Mouse (Mus musculus) erythroblast, embryonic 14.5 days (primary cell): ENCODE results near the gene Tmem255a. TPM values are rescaled to one million over a fixed set of nuclear protein-coding genes. Genes with fewer than 3 reads are reported as not detected.
A peak's percentile ranks its signal among the peaks of the same experiment; 100 is the strongest.

Source experiments
- H3K27me3 ChIP-seq: 2 replicates; pipeline ENCODE4 v1.6.1; 2012; ENCODE audit warnings: inconsistent platforms; ENCODE audit not compliant: control insufficient read depth
- H3K36me3 ChIP-seq: 2 replicates; pipeline ENCODE4 v1.6.1; 2012; ENCODE audit warnings: mild to moderate bottlenecking, inconsistent platforms; ENCODE audit not compliant: control insufficient read depth
- H3K4me1 ChIP-seq: 2 replicates; pipeline ENCODE4 v1.6.1; 2012; ENCODE audit warnings: inconsistent platforms; ENCODE audit not compliant: control insufficient read depth
- H3K4me3 ChIP-seq: replicated peaks from 2 replicates; pipeline ENCODE3; 2012; ENCODE audit warnings: moderate library complexity, mild to moderate bottlenecking, inconsistent platforms
- H3K9me3 ChIP-seq: 2 replicates; pipeline ENCODE4 v1.6.1; 2012; ENCODE audit warnings: low read length, inconsistent platforms, mixed read lengths; ENCODE audit not compliant: control insufficient read depth
- GATA1 ChIP-seq: IDR thresholded peaks from 2 replicates; pipeline ENCODE4 v1.6.1; 2012; ENCODE audit warnings: low read length, inconsistent platforms, mixed read lengths
- TAL1 ChIP-seq: IDR thresholded peaks from 3 replicates; pipeline ENCODE4 v1.6.1; 2012; ENCODE audit warnings: low read length, inconsistent platforms, mixed read lengths
- polyA plus RNA-seq: library from polyadenylated mRNA; stranded (reverse); fragments of >175 nt; gene quantifications from 2 replicates; pipeline ENCODE4 v1.2.3, GENCODE M21; 2012

Tmem255a gene
- polyA plus RNA-seq, 1 experiment, result not detected

DNA sequence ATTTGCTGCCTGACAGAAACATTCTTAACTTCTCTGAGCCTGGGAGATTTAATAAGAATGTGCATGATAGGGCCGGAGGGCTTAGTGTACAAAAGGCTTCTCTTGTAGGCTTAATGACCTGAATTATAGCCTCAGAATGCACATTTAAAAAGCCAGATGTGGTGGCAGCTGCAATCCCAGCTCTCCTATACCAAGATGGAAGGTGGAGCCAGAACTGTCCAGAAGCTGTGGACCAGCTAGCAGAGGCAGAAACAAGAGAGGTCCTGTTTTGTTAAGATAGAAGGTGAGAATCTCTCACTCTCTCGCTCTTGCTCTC lies 34.6 kb downstream of the Tmem255a start:
- Histone ChIP-seq H3K9me3 (no peaks in the 10 kb centered on the region), H3K4me1 (no peaks in the 10 kb centered on the region), H3K27me3 (no peaks in the 10 kb centered on the region), H3K36me3 (no peaks in the 10 kb centered on the region), H3K4me3 (no peak overlapping the region)
- TF ChIP-seq TAL1 (no peak), GATA1 (no peak)

DNA sequence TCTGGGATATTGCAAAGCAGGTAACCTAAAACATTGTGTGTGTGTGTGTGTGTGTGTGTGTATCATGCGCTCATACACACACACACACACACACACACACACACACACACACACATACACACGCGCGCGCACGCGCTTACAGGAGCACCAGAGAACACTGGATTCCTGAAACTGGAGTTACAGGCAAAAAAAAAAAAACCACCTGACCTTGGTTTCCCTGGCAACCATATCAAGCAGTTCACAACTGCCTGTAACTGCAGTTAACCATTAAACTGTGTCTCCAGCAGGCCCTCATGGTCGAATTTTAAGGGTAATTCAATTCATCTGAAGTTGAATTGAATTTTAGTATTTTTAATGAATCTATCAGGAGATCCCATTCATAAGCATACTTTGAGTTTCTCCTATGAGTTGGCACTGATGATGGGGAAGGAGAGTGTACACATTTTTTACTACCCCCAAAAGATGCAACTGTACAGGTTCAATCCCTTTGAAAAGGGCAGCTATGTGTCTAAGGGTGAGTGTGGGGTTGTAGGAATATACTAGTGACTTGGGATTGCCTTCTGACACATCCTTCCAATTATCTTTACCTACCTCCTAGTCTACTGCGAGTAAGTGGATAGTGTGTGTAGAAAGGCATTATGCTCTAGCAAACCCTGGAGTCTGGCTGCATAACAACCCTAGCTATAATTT lies 35.1 kb downstream of the Tmem255a start:
- Histone ChIP-seq H3K4me3 (no peak overlapping the region), H3K27me3 (no peaks in the 10 kb centered on the region), H3K4me1 (no peaks in the 10 kb centered on the region), H3K9me3 (no peaks in the 10 kb centered on the region), H3K36me3 (no peaks in the 10 kb centered on the region)
- TF ChIP-seq GATA1 (no peak), TAL1 (no peak)

DNA sequence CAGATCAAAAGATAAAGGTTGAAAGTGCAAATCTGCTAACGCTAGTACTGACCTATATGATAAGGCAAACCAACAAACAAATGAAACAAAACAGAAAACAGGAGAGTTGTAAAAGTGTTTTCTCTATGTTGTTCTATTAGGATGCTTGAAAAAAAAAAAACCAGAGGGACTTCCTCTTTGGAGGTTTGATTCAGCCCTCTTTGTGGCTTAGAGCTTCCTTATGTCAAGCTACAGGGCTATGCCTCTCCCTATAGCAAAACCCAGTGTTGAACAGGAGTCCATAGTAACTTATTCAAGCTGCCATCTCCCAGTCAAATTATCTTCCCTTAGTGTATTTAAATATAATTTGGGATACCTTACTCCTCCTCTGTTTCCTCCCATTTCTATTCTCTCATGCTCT lies 44.8 kb downstream of the Tmem255a start:
- Histone ChIP-seq H3K27me3 (no peaks in the 10 kb centered on the region), H3K4me3 (no peak overlapping the region), H3K36me3 (no peaks in the 10 kb centered on the region), H3K9me3 (no peaks in the 10 kb centered on the region), H3K4me1 (no peaks in the 10 kb centered on the region)
- TF ChIP-seq TAL1 (no peak), GATA1 (no peak)

DNA sequence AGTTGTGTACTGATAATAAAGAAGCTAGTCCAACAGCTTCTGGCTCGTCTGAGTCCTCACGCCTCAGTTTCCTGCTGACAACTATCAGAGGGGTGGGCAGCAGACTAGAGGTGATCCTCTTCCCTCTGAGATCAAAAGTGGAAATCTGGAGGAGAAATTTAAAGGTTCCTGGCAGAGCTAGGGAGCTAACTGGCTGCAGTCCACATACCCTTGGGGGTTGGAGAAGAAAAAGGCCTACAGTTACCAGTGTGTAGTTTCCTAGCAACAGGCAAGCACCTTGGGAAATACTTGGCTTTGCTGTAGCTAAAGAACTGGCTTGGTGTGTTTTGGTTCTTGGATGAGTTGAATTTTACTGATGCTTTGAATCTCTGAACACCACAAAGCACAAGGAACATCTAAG lies 50.4 kb downstream of the Tmem255a start:
- TF ChIP-seq TAL1 (no peak), GATA1 (no peak)
- no peaks in the 10 kb centered on the region for H3K4me1 ChIP-seq
- H3K36me3 ChIP-seq, result no peaks in the 10 kb centered on the region
- H3K4me3 ChIP-seq, result no peak overlapping the region
- H3K9me3 ChIP-seq, result no peaks in the 10 kb centered on the region
- no peaks in the 10 kb centered on the region for H3K27me3 ChIP-seq

DNA sequence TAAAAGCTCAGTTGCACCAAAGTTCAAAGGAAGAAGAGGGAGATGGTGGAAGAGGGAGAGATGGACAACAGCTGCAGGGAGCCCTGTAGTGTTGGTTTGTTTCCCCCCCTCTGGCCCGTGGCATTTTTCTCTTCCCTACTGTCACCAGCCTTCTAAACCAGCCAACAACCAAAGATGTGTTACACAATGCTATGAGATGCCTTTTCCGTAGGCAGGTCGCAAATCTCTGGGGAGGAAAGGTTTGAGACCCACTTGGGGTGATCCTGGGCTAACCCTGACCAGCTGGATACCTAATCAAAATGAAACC lies 61.8 kb downstream of the Tmem255a start:
- no peaks in the 10 kb centered on the region for H3K27me3 ChIP-seq
- peak overlapping the region; percentile 86 for H3K4me3 ChIP-seq
- peaks cover 10% of the 10 kb centered on the region for H3K36me3 ChIP-seq
- TF ChIP-seq TAL1, result no peak
- TF ChIP-seq GATA1, result no peak
- peaks cover 8% of the 10 kb centered on the region for H3K4me1 ChIP-seq
- H3K9me3 ChIP-seq, result peaks cover 3% of the 10 kb centered on the region

DNA sequence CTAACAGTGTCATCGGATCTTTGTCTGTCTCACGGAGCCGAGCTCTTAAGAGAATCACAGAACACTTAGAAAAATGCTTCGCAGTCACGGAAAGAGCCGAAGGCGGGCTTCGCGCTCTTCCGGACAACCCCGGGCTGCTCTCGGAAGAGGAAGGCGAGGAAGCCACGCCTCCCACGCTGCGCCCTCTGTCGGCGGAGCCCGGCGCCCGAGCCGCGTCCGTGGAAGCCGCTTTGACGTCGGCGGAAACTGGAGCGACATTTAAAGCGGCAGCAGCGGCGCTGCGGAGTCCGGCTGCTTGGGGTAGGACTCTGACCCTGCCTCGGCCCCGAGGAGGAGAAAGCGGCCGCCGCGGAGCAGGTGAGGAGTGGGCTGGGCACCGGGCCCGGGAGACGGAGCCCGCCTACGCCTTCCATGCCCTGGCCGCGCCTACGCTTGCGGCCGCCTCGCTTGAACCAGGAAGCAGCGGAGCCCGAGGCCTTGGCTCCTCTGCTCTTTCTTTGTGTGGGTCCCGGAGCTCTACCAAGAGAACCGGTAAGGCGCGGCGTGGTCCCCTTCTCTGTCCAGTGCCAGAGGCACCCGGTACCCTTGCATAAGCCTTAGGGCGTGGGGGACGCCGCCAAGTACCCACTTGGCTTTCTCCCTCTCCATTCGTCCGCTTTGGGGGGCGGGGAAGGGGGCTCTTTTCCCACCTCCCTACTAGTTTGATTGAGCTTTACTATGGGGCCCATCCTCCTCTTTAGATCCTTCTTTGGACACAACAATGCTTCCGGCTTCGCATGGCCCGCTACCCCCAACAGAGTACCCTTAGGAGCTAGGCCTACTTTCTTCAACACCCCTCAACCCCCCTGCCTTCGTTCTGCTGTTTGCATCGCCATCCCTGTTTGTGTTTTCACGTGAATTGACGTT lies 62.4 kb downstream of the Tmem255a start, which contains the start of gene Zbtb33:
Gene Zbtb33, plus strand, starts transcription at position 242 of the 906 bp plus-strand sequence.
- peaks cover 3% of the 10 kb centered on the region for H3K9me3 ChIP-seq
- H3K4me1 ChIP-seq, result peaks cover 8% of the 10 kb centered on the region
- no peak for TF ChIP-seq TAL1
- TF ChIP-seq GATA1, result no peak
- H3K4me3 ChIP-seq, result peak within 1 kb of the TSS; percentile 86
- H3K36me3 ChIP-seq, result peaks cover 10% of the 10 kb centered on the region
- no peaks in the 10 kb centered on the region for H3K27me3 ChIP-seq

DNA sequence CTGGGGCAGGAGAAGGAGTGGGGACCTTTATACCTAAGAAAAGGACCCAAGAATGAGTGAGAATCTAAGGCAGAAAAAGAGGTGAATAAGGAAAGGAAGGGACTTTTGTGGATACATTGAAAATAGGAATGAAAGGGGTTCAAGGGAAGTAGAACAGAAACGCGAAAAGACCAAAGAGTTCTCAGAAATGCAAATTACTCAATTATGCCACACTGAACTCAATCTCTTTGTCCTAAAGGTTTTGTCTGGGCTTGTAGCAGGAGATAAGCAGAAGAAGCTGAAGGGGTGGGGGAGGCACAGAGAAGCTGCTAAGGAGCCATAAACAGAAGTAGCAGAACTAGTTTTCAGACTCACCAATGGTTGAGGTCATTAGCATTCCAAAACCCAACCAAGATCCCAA lies 66.7 kb downstream of the Tmem255a start:
- H3K27me3 ChIP-seq, result peaks cover 8% of the 10 kb centered on the region
- TF ChIP-seq GATA1 (no peak), TAL1 (no peak)
- H3K4me1 ChIP-seq, result peaks cover 11% of the 10 kb centered on the region
- no peak overlapping the region for H3K4me3 ChIP-seq
- H3K36me3 ChIP-seq, result no peaks in the 10 kb centered on the region
- H3K9me3 ChIP-seq, result peaks cover 3% of the 10 kb centered on the region

DNA sequence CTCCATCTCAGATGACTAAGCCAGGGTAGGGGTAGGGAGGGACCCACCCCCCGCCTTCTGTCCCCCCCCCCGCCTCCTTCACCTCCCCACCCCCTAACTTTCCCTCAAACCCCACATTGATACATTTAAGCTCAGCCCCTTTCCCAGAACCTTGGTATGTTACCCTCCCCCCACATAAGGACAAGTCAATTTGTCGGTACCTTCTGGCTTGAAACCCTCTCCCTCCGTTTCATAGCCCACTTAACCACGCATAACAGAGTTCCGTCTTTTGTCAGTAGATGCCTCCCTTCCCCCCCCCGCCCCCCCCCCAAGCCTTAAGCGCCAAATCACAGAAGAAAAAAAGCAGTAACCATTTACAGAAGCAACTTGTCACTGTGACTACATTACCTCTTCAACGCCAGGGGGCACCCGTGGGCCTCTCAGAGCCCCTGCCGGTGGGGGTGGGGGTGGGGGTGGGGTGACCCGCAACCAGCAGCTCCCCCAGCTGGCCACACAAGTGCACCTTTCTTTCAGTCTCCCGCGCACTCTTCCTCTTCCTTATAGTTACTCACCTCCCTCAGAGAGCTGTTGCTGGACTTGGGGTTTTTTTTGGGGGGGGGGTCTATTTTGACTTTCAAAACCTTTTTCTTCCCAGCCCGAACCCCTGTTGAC lies 70.5 kb downstream of the Tmem255a start:
- H3K4me3 ChIP-seq, result no peak overlapping the region
- TF ChIP-seq TAL1, result no peak
- no peak for TF ChIP-seq GATA1
- peaks cover 22% of the 10 kb centered on the region for H3K27me3 ChIP-seq
- no peaks in the 10 kb centered on the region for H3K36me3 ChIP-seq
- H3K4me1 ChIP-seq, result peaks cover 5% of the 10 kb centered on the region
- peaks cover 3% of the 10 kb centered on the region for H3K9me3 ChIP-seq
